Comparison of ENCODE assay signal across 8 mouse cellular contexts in genomic region chr1:64078011-64078746, GRCm38 (mm10). TPM values are rescaled to one million over a fixed set of nuclear protein-coding genes. Genes with fewer than 3 reads are reported as not detected.
DNase-seq lines count a peak whose midpoint lies in the region; ATAC-seq and TF ChIP-seq lines count a peak whose summit lies in the region.

No protein-coding gene starts in this region.

- no peaks in the 10 kb centered on the region for H3K9me3 ChIP-seq in hindbrain, embryonic 10.5 days
- H3K9me3 ChIP-seq in hindbrain, embryonic 11.5 days (ENCODE audit: control insufficient read depth, low read length) = no peaks in the 10 kb centered on the region
- no peaks in the 10 kb centered on the region for H3K9me3 ChIP-seq in lung, postnatal 0 days (ENCODE audit: low read length)
- H3K9me3 ChIP-seq in intestine, embryonic 15.5 days = no peaks in the 10 kb centered on the region
- no peaks in the 10 kb centered on the region for H3K9me3 ChIP-seq in midbrain, postnatal 0 days (ENCODE audit: low read length)

- TF ChIP-seq POLR2A in bone marrow macrophage, adult 2 months (IDR thresholded peaks at IDR 0.05; ENCODE audit: borderline replicate concordance, low read depth, low read length) = no peak

- 84% methylated on average over 9 of the region's 9 CpGs for whole genome bisulfite sequencing in hindbrain, embryonic 10.5 days
- 77% methylated on average over 9 of the region's 9 CpGs for WGBS in hindbrain, embryonic 11.5 days
- 63% methylated on average over 8 of the region's 9 CpGs for WGBS in lung, postnatal 0 days
- 83% methylated on average over 9 of the region's 9 CpGs for WGBS in intestine, embryonic 15.5 days
- 69% methylated on average over 9 of the region's 9 CpGs for WGBS in midbrain, postnatal 0 days

- H3K27ac ChIP-seq in hindbrain, embryonic 10.5 days = peak overlapping the region; percentile 59
- H3K27ac ChIP-seq in hindbrain, embryonic 11.5 days (ENCODE audit: low read depth, low read length) = no peak overlapping the region; the same call in 1 of the 2 replicates
- 0 out of 2 replicates have a peak overlapping the region, but pooled peaks have one; percentile 21 for H3K27ac ChIP-seq in bone marrow macrophage, adult 2 months (ENCODE audit: insufficient read depth, low read depth, low read length)
- peak overlapping the region; percentile 45 for H3K27ac ChIP-seq in lung, postnatal 0 days (ENCODE audit: low read length)
- H3K27ac ChIP-seq in intestine, embryonic 15.5 days = no peak overlapping the region
- H3K27ac ChIP-seq in midbrain, postnatal 0 days (ENCODE audit: low read depth, low read length) = no peak overlapping the region

- ATAC-seq in hindbrain, embryonic 11.5 days (ENCODE audit: low FRiP score) = no peak
- ATAC-seq in lung, postnatal 0 days = peak; percentile 83
- no peak for ATAC-seq in intestine, embryonic 15.5 days
- no peak for ATAC-seq in midbrain, postnatal 0 days (ENCODE audit: low FRiP score)

- peaks cover 35% of the 10 kb centered on the region for H3K36me3 ChIP-seq in hindbrain, embryonic 10.5 days
- no peaks in the 10 kb centered on the region for H3K36me3 ChIP-seq in hindbrain, embryonic 11.5 days (ENCODE audit: control insufficient read depth, insufficient read depth, low read length)
- H3K36me3 ChIP-seq in lung, postnatal 0 days (ENCODE audit: insufficient read depth, low read length) = peaks cover 18% of the 10 kb centered on the region; the same call in 1 of the 2 replicates
- peaks cover 10% of the 10 kb centered on the region; the same call in 1 of the 2 replicates for H3K36me3 ChIP-seq in intestine, embryonic 15.5 days
- H3K36me3 ChIP-seq in midbrain, postnatal 0 days (ENCODE audit: insufficient read depth, low read length) = peaks cover 5% of the 10 kb centered on the region

- DNase-seq in hindbrain, embryonic 10.5 days (ENCODE audit: low spot score) = no peak
- DNase-seq in hindbrain, embryonic 11.5 days (ENCODE audit: low spot score) = no peak
- DNase-seq in heart, postnatal 4 days = peak; percentile 30
- peak; percentile 66 for DNase-seq in lung, postnatal 0 days (ENCODE audit: low spot score)
- no peak for DNase-seq in yolk sac, embryonic 10.5 days (ENCODE audit: low spot score)
- no peak for DNase-seq in midbrain, postnatal 0 days (ENCODE audit: low spot score)

- peaks cover 14% of the 10 kb centered on the region for H3K4me1 ChIP-seq in hindbrain, embryonic 10.5 days (replicated peaks)
- H3K4me1 ChIP-seq in hindbrain, embryonic 11.5 days (replicated peaks; ENCODE audit: control insufficient read depth, insufficient read depth, low read length) = peaks cover 2% of the 10 kb centered on the region; the same call in 1 of the 2 replicates
- peaks cover 45% of the 10 kb centered on the region for H3K4me1 ChIP-seq in bone marrow macrophage, adult 2 months (ENCODE audit: control insufficient read depth, insufficient read depth, low read length)
- H3K4me1 ChIP-seq in lung, postnatal 0 days (ENCODE audit: insufficient read depth, low read depth, low read length) = peaks cover 6% of the 10 kb centered on the region; the same call in 1 of the 2 replicates
- H3K4me1 ChIP-seq in intestine, embryonic 15.5 days (replicated peaks) = no peaks in the 10 kb centered on the region; the same call in 1 of the 2 replicates
- H3K4me1 ChIP-seq in midbrain, postnatal 0 days (ENCODE audit: insufficient read depth, low read length) = peaks cover 3% of the 10 kb centered on the region; the same call in 1 of the 2 replicates

- no peak overlapping the region for H3K4me2 ChIP-seq in hindbrain, embryonic 11.5 days (replicated peaks; ENCODE audit: low read depth, low read length)
- no peak overlapping the region for H3K4me2 ChIP-seq in lung, postnatal 0 days (replicated peaks; ENCODE audit: low read depth, low read length)
- H3K4me2 ChIP-seq in intestine, embryonic 15.5 days (replicated peaks) = no peak overlapping the region
- H3K4me2 ChIP-seq in midbrain, postnatal 0 days (ENCODE audit: low read depth, low read length, poor library complexity, severe bottlenecking) = no peak overlapping the region

- no peaks in the 10 kb centered on the region for H3K27me3 ChIP-seq in hindbrain, embryonic 10.5 days (ENCODE audit: insufficient read depth, poor library complexity, severe bottlenecking)
- H3K27me3 ChIP-seq in hindbrain, embryonic 11.5 days (ENCODE audit: control insufficient read depth, insufficient read depth, low read length) = no peaks in the 10 kb centered on the region
- H3K27me3 ChIP-seq in lung, postnatal 0 days (replicated peaks; ENCODE audit: insufficient read depth, low read length) = no peaks in the 10 kb centered on the region
- no peaks in the 10 kb centered on the region for H3K27me3 ChIP-seq in intestine, embryonic 15.5 days (replicated peaks)
- no peaks in the 10 kb centered on the region for H3K27me3 ChIP-seq in midbrain, postnatal 0 days (ENCODE audit: insufficient read depth, low read length)

- H3K4me3 ChIP-seq in hindbrain, embryonic 10.5 days = no peak overlapping the region
- no peak overlapping the region for H3K4me3 ChIP-seq in hindbrain, embryonic 11.5 days (ENCODE audit: low read depth, low read length)
- no peak overlapping the region for H3K4me3 ChIP-seq in bone marrow macrophage, adult 2 months (ENCODE audit: insufficient read depth, low read length)
- H3K4me3 ChIP-seq in lung, postnatal 0 days (ENCODE audit: low read depth, low read length) = no peak overlapping the region
- H3K4me3 ChIP-seq in intestine, embryonic 15.5 days (replicated peaks) = no peak overlapping the region
- no peak overlapping the region for H3K4me3 ChIP-seq in midbrain, postnatal 0 days (ENCODE audit: low read depth, low read length)

- TF ChIP-seq CTCF in bone marrow macrophage, adult 2 months (IDR thresholded peaks at IDR 0.05; ENCODE audit: low read depth, low read length) = no peak
- no peak for TF ChIP-seq CTCF in lung, postnatal 0 days (IDR thresholded peaks at IDR 0.05)
- TF ChIP-seq CTCF in midbrain, postnatal 0 days (IDR thresholded peaks at IDR 0.05) = no peak

- peak; percentile 68 for TF ChIP-seq EP300 in lung, postnatal 0 days (IDR thresholded peaks at IDR 0.05)

- no peak overlapping the region for H3K9ac ChIP-seq in hindbrain, embryonic 11.5 days (ENCODE audit: low read depth, low read length)
- H3K9ac ChIP-seq in lung, postnatal 0 days (replicated peaks; ENCODE audit: low read depth) = no peak overlapping the region
- H3K9ac ChIP-seq in intestine, embryonic 15.5 days = no peak overlapping the region
- H3K9ac ChIP-seq in midbrain, postnatal 0 days (replicated peaks; ENCODE audit: low read length, poor library complexity, severe bottlenecking) = no peak overlapping the region

RNA-seq across cellular contexts. Expression of gene Klf7, which starts 43.9 kb away (rescaled TPM):
- polyA plus RNA-seq in hindbrain, embryonic 10.5 days (2016; fragmentation: Nextera tagmentation; extraction: Ambion mirVana) = 21.7 and 28.3 TPM in 2 replicates
- 31.4 and 33.6 TPM in 2 replicates for polyA plus RNA-seq in hindbrain, embryonic 11.5 days (2014; fragmentation: Nextera tagmentation; extraction: Ambion mirVana)
- 8.0 and 11.8 TPM in 2 replicates for polyA plus RNA-seq in bone marrow macrophage, adult 2 months (2012; ENCODE audit: insufficient read depth, insufficient read length, missing spikeins)
- 10 to 100 TPM; 29.4 to 29.6 TPM for total RNA-seq in heart, postnatal 4 days (2021)
- polyA plus RNA-seq in lung, postnatal 0 days (2015; fragmentation: Nextera tagmentation; extraction: Ambion mirVana) = 40.9 and 47.9 TPM in 2 replicates
- polyA plus RNA-seq in intestine, embryonic 15.5 days (2015; fragmentation: Nextera tagmentation; extraction: Ambion mirVana) = 24.8 and 27.3 TPM in 2 replicates
- 59.9 and 71.8 TPM in 2 replicates for total RNA-seq in midbrain, postnatal 0 days (2014; rRNA removed)
- polyA plus RNA-seq in midbrain, postnatal 0 days (2015; fragmentation: Nextera tagmentation; extraction: Ambion mirVana) = 117 and 138 TPM in 2 replicates

Comparison
In these comparisons a context has a peak if more than half of its experiments do, and no peak if none do; other contexts are left out.
1. H3K27ac ChIP-seq: peak in hindbrain, embryonic 10.5 days (single experiment), bone marrow macrophage, adult 2 months (single experiment) and lung, postnatal 0 days (single experiment); none in hindbrain, embryonic 11.5 days (single experiment), intestine, embryonic 15.5 days (single experiment) and midbrain, postnatal 0 days (single experiment).
2. DNase-seq: peak in heart, postnatal 4 days (single experiment) and lung, postnatal 0 days (single experiment); none in hindbrain, embryonic 10.5 days (single experiment), hindbrain, embryonic 11.5 days (single experiment), yolk sac, embryonic 10.5 days (single experiment) and midbrain, postnatal 0 days (single experiment).